ENCODE assay signal across 8 mouse cellular contexts in genomic region chr2:49748628-49749342, GRCm38 (mm10). TPM values are rescaled to one million over a fixed set of nuclear protein-coding genes. Genes with fewer than 3 reads are reported as not detected.
DNase-seq lines count a peak whose midpoint lies in the region; ATAC-seq and TF ChIP-seq lines count a peak whose summit lies in the region.
"Had no signal": no experiment of that assay in that cellular context is flagged by ENCODE, and none has a peak within 500 bp of the region (broad histone marks: within the 10 kb centered on the region; RNA-seq: fewer than 3 reads in every experiment).

No protein-coding gene starts in this region.

- H3K27ac ChIP-seq in kidney, adult 2 months (ENCODE audit: insufficient read depth, low read depth, low read length), result no peak overlapping the region

- peak; percentile 77 for ATAC-seq in CD4-positive, CD25-positive, alpha-beta regulatory T cell, adult 4 months
- peak; percentile 37; the same call in 1 of the 2 replicates for ATAC-seq in common myeloid progenitor, adult 5-6 weeks (replicated peaks; ENCODE audit: low read depth, poor library complexity, severe bottlenecking)
- 0 out of 2 replicates have a peak, but pooled peaks have one; percentile 25 for ATAC-seq in megakaryocyte, adult 5-6 weeks (ENCODE audit: poor library complexity, severe bottlenecking)

- no peak for DNase-seq in kidney, adult 2 months
- no peak for DNase-seq in kidney, postnatal 10 days
- DNase-seq in 416B (ENCODE audit: low read depth), result peak; percentile 68
- DNase-seq in ovary, postnatal 10 days (ENCODE audit: low spot score), result no peak

- no peaks in the 10 kb centered on the region for H3K4me1 ChIP-seq in kidney, adult 2 months (ENCODE audit: control insufficient read depth, insufficient read depth, low read length)

- 84% methylated on average over 14 of the region's 14 CpGs for whole genome bisulfite sequencing in kidney, adult 2 months

- no peak overlapping the region for H3K4me3 ChIP-seq in kidney, adult 2 months (ENCODE audit: insufficient read depth, low read depth, low read length)
- H3K4me3 ChIP-seq: embryonic facial prominence, embryonic 15.5 days had no signal

- TF ChIP-seq POLR2A in kidney, adult 2 months (IDR thresholded peaks at IDR 0.05; ENCODE audit: low read depth, low read length), result no peak

- no peaks in the 10 kb centered on the region for H3K36me3 ChIP-seq in kidney, adult 2 months (ENCODE audit: control insufficient read depth, insufficient read depth, low read length)
- H3K36me3 ChIP-seq: embryonic facial prominence, embryonic 15.5 days had no signal

- no peaks in the 10 kb centered on the region for H3K27me3 ChIP-seq in kidney, adult 2 months (replicated peaks; ENCODE audit: control insufficient read depth, insufficient read depth, low read length)
- H3K27me3 ChIP-seq: embryonic facial prominence, embryonic 15.5 days had no signal

- TF ChIP-seq CTCF in kidney, adult 2 months (conservative IDR thresholded peaks at IDR 0.05; ENCODE audit: insufficient read depth, insufficient read length, low read depth, low read length), result peak; percentile 43

RNA-seq across cellular contexts. Expression of gene Lypd6b, which starts 38.7 kb away (rescaled TPM):
- 1.5 and 1.9 TPM in 2 replicates for polyA plus RNA-seq in kidney, adult 2 months (2012; rRNA removed)
- under 1 TPM; 0.19 to 0.79 TPM for polyA plus RNA-seq in CD4-positive, CD25-positive, alpha-beta regulatory T cell, adult 4 months (2017; shearing (Covaris generic))
- total RNA-seq in common myeloid progenitor, adult 5-6 weeks (2017), result 4.7 TPM in 1 of 2 replicates, not detected in the other
- total RNA-seq in megakaryocyte, adult 5-6 weeks (2015), result 0.09 and 0.27 TPM in 2 replicates
- total RNA-seq in megakaryocyte, adult 5-6 weeks (2017), result 0.20 and 0.26 TPM in 2 replicates

Comparison
In these comparisons a context has a peak if more than half of its experiments do, and no peak if none do; other contexts are left out.
1. ATAC-seq: peak in every context shown above with its lines; median percentile 77 in CD4-positive, CD25-positive, alpha-beta regulatory T cell, adult 4 months; 37 in common myeloid progenitor, adult 5-6 weeks; 25 in megakaryocyte, adult 5-6 weeks.